Mouse (Mus musculus): ENCODE results near the gene Arl14. TPM values are rescaled to one million over a fixed set of nuclear protein-coding genes. Genes with fewer than 3 reads are reported as not detected.

Gene Arl14
- not detected in 2 replicates for polyA plus RNA-seq (2014; fragmentation: Nextera tagmentation; extraction: Ambion mirVana)

GRCm38 (mm10) chr3:69221806-69222501, at the start of gene Arl14:
TSS of gene Arl14 (plus strand) at chr3:69222419.
- Histone ChIP-seq H3K27ac (replicated peaks; ENCODE audit: low read depth, low read length) (no peak within 1 kb of the TSS), H3K4me2 (ENCODE audit: low read depth, low read length) (no peak within 1 kb of the TSS), H3K4me3 (ENCODE audit: low read depth, low read length) (no peak within 1 kb of the TSS), H3K36me3 (replicated peaks; ENCODE audit: control insufficient read depth, insufficient read depth, low read depth, low read length) (no peaks in the 10 kb centered on the region), H3K9me3 (replicated peaks; ENCODE audit: control insufficient read depth, low read length) (no peaks in the 10 kb centered on the region), H3K9ac (replicated peaks; ENCODE audit: low read length) (no peak within 1 kb of the TSS), H3K4me1 (ENCODE audit: control insufficient read depth, insufficient read depth, low read length) (no peaks in the 10 kb centered on the region), H3K27me3 (ENCODE audit: control insufficient read depth, insufficient read depth, low read length) (no peaks in the 10 kb centered on the region)
- DNase-seq (ENCODE audit: low spot score) (no peak), ATAC-seq (replicated peaks; ENCODE audit: insufficient number of reproducible peaks, low FRiP score, low TSS enrichment, low read depth) (no peak)
- WGBS, result 78% methylated on average over 8 of the region's 8 CpGs

GRCm38 (mm10) chr3:69175229-69175628, 47.0 kb upstream of the Arl14 start:
- no peak overlapping the region for H3K27ac ChIP-seq (replicated peaks; ENCODE audit: low read depth, low read length)
- no peak overlapping the region for H3K4me3 ChIP-seq (ENCODE audit: low read depth, low read length)
- ATAC-seq (replicated peaks; ENCODE audit: insufficient number of reproducible peaks, low FRiP score, low TSS enrichment, low read depth) (no peak), DNase-seq (ENCODE audit: low spot score) (no peak)
- H3K9me3 ChIP-seq (replicated peaks; ENCODE audit: control insufficient read depth, low read length), result no peaks in the 10 kb centered on the region
- no peaks in the 10 kb centered on the region for H3K36me3 ChIP-seq (replicated peaks; ENCODE audit: control insufficient read depth, insufficient read depth, low read depth, low read length)
- no peaks in the 10 kb centered on the region for H3K4me1 ChIP-seq (ENCODE audit: control insufficient read depth, insufficient read depth, low read length)
- H3K4me2 ChIP-seq (ENCODE audit: low read depth, low read length), result no peak overlapping the region
- no peak overlapping the region for H3K9ac ChIP-seq (replicated peaks; ENCODE audit: low read length)
- WGBS, result 47% methylated on average over 1 of the region's 1 CpGs
- H3K27me3 ChIP-seq (ENCODE audit: control insufficient read depth, insufficient read depth, low read length), result no peaks in the 10 kb centered on the region

GRCm38 (mm10) chr3:69177168-69177797, 44.9 kb upstream of the Arl14 start:
- Histone ChIP-seq H3K4me3 (ENCODE audit: low read depth, low read length) (no peak overlapping the region), H3K36me3 (replicated peaks; ENCODE audit: control insufficient read depth, insufficient read depth, low read depth, low read length) (no peaks in the 10 kb centered on the region), H3K9me3 (replicated peaks; ENCODE audit: control insufficient read depth, low read length) (no peaks in the 10 kb centered on the region), H3K4me1 (ENCODE audit: control insufficient read depth, insufficient read depth, low read length) (no peaks in the 10 kb centered on the region), H3K9ac (replicated peaks; ENCODE audit: low read length) (no peak overlapping the region), H3K27me3 (ENCODE audit: control insufficient read depth, insufficient read depth, low read length) (no peaks in the 10 kb centered on the region), H3K27ac (replicated peaks; ENCODE audit: low read depth, low read length) (no peak overlapping the region), H3K4me2 (ENCODE audit: low read depth, low read length) (no peak overlapping the region)
- no peak for ATAC-seq (replicated peaks; ENCODE audit: insufficient number of reproducible peaks, low FRiP score, low TSS enrichment, low read depth)
- DNase-seq (ENCODE audit: low spot score), result no peak
- WGBS, result 87% methylated on average over 15 of the region's 15 CpGs

GRCm38 (mm10) chr3:69177914-69178313, 44.3 kb upstream of the Arl14 start:
- H3K9me3 ChIP-seq (replicated peaks; ENCODE audit: control insufficient read depth, low read length), result no peaks in the 10 kb centered on the region
- no peak overlapping the region for H3K4me3 ChIP-seq (ENCODE audit: low read depth, low read length)
- DNase-seq (ENCODE audit: low spot score) (no peak), ATAC-seq (replicated peaks; ENCODE audit: insufficient number of reproducible peaks, low FRiP score, low TSS enrichment, low read depth) (no peak)
- no peak overlapping the region for H3K4me2 ChIP-seq (ENCODE audit: low read depth, low read length)
- H3K27me3 ChIP-seq (ENCODE audit: control insufficient read depth, insufficient read depth, low read length), result no peaks in the 10 kb centered on the region
- H3K36me3 ChIP-seq (replicated peaks; ENCODE audit: control insufficient read depth, insufficient read depth, low read depth, low read length), result no peaks in the 10 kb centered on the region
- H3K9ac ChIP-seq (replicated peaks; ENCODE audit: low read length), result no peak overlapping the region
- no peak overlapping the region for H3K27ac ChIP-seq (replicated peaks; ENCODE audit: low read depth, low read length)
- no peaks in the 10 kb centered on the region for H3K4me1 ChIP-seq (ENCODE audit: control insufficient read depth, insufficient read depth, low read length)

GRCm38 (mm10) chr3:69178365-69179004, 43.7 kb upstream of the Arl14 start:
- Histone ChIP-seq H3K4me1 (ENCODE audit: control insufficient read depth, insufficient read depth, low read length) (no peaks in the 10 kb centered on the region), H3K9ac (replicated peaks; ENCODE audit: low read length) (no peak overlapping the region), H3K36me3 (replicated peaks; ENCODE audit: control insufficient read depth, insufficient read depth, low read depth, low read length) (no peaks in the 10 kb centered on the region), H3K4me2 (ENCODE audit: low read depth, low read length) (no peak overlapping the region), H3K4me3 (ENCODE audit: low read depth, low read length) (no peak overlapping the region), H3K9me3 (replicated peaks; ENCODE audit: control insufficient read depth, low read length) (no peaks in the 10 kb centered on the region), H3K27ac (replicated peaks; ENCODE audit: low read depth, low read length) (no peak overlapping the region), H3K27me3 (ENCODE audit: control insufficient read depth, insufficient read depth, low read length) (no peaks in the 10 kb centered on the region)
- WGBS, result 69% methylated on average over 14 of the region's 14 CpGs
- ATAC-seq (replicated peaks; ENCODE audit: insufficient number of reproducible peaks, low FRiP score, low TSS enrichment, low read depth), result no peak
- peak; percentile 10 for DNase-seq (ENCODE audit: low spot score)

- Histone ChIP-seq H3K27ac (replicated peaks; ENCODE audit: low read depth, low read length) (no peak overlapping the region), H3K9ac (replicated peaks; ENCODE audit: low read length) (no peak overlapping the region), H3K4me2 (ENCODE audit: low read depth, low read length) (no peak overlapping the region), H3K9me3 (replicated peaks; ENCODE audit: control insufficient read depth, low read length) (no peaks in the 10 kb centered on the region), H3K27me3 (ENCODE audit: control insufficient read depth, insufficient read depth, low read length) (no peaks in the 10 kb centered on the region), H3K4me3 (ENCODE audit: low read depth, low read length) (no peak overlapping the region), H3K4me1 (ENCODE audit: control insufficient read depth, insufficient read depth, low read length) (no peaks in the 10 kb centered on the region), H3K36me3 (replicated peaks; ENCODE audit: control insufficient read depth, insufficient read depth, low read depth, low read length) (no peaks in the 10 kb centered on the region)
- 86% methylated on average over 8 of the region's 8 CpGs for WGBS
- DNase-seq (ENCODE audit: low spot score) (no peak), ATAC-seq (replicated peaks; ENCODE audit: insufficient number of reproducible peaks, low FRiP score, low TSS enrichment, low read depth) (no peak)
These were observed 40.7 kb upstream of the Arl14 start for GRCm38 (mm10) chr3:69181531-69181930.

GRCm38 (mm10) chr3:69182225-69182624, 40.0 kb upstream of the Arl14 start:
- no peak overlapping the region for H3K4me2 ChIP-seq (ENCODE audit: low read depth, low read length)
- ATAC-seq (replicated peaks; ENCODE audit: insufficient number of reproducible peaks, low FRiP score, low TSS enrichment, low read depth), result no peak
- H3K9me3 ChIP-seq (replicated peaks; ENCODE audit: control insufficient read depth, low read length), result no peaks in the 10 kb centered on the region
- H3K27ac ChIP-seq (replicated peaks; ENCODE audit: low read depth, low read length), result no peak overlapping the region
- no peak overlapping the region for H3K9ac ChIP-seq (replicated peaks; ENCODE audit: low read length)
- no peaks in the 10 kb centered on the region for H3K36me3 ChIP-seq (replicated peaks; ENCODE audit: control insufficient read depth, insufficient read depth, low read depth, low read length)
- no peak overlapping the region for H3K4me3 ChIP-seq (ENCODE audit: low read depth, low read length)
- no peaks in the 10 kb centered on the region for H3K27me3 ChIP-seq (ENCODE audit: control insufficient read depth, insufficient read depth, low read length)
- H3K4me1 ChIP-seq (ENCODE audit: control insufficient read depth, insufficient read depth, low read length), result no peaks in the 10 kb centered on the region
- no peak for DNase-seq (ENCODE audit: low spot score)

- H3K9me3 ChIP-seq (replicated peaks; ENCODE audit: control insufficient read depth, low read length), result no peaks in the 10 kb centered on the region
- H3K9ac ChIP-seq (replicated peaks; ENCODE audit: low read length), result no peak overlapping the region
- H3K27me3 ChIP-seq (ENCODE audit: control insufficient read depth, insufficient read depth, low read length), result no peaks in the 10 kb centered on the region
- H3K4me1 ChIP-seq (ENCODE audit: control insufficient read depth, insufficient read depth, low read length), result no peaks in the 10 kb centered on the region
- no peak overlapping the region for H3K4me2 ChIP-seq (ENCODE audit: low read depth, low read length)
- no peak overlapping the region for H3K4me3 ChIP-seq (ENCODE audit: low read depth, low read length)
- H3K36me3 ChIP-seq (replicated peaks; ENCODE audit: control insufficient read depth, insufficient read depth, low read depth, low read length), result no peaks in the 10 kb centered on the region
- H3K27ac ChIP-seq (replicated peaks; ENCODE audit: low read depth, low read length), result no peak overlapping the region
- ATAC-seq (replicated peaks; ENCODE audit: insufficient number of reproducible peaks, low FRiP score, low TSS enrichment, low read depth), result no peak
- WGBS, result 85% methylated on average over 7 of the region's 7 CpGs
- no peak for DNase-seq (ENCODE audit: low spot score)
These were observed 37.0 kb upstream of the Arl14 start for GRCm38 (mm10) chr3:69185244-69185643.
